Mouse (Mus musculus) heart, embryonic 12.5 days (tissue): ENCODE measurements at regions not wholly inside any gene's neighbourhood (a gene's known extent, or its start where the extent isn't known, plus 50 kb on each side); places are given as distances from the start of the nearest gene placed in this dataset.
"Not testable (repeated sequence)": the region's sequence is repeated elsewhere in the genome, so short reads cannot be mapped to it uniquely, and the experiment has no call there.

Experiments used
- ATAC-seq: fragments of 200-750 bp; cut with Nextera tagmentation; 2 replicates; pipeline ENCODE4 v1.8.0; 2017; ENCODE audit warnings: moderate TSS enrichment, moderate library complexity; ENCODE audit not compliant: insufficient number of reproducible peaks, low FRiP score
- H3K27ac ChIP-seq: fragments of 300-500 bp; sonication (generic); 2 replicates; pipeline ENCODE4 v1.5.1; 2016; ENCODE audit warnings: mild to moderate bottlenecking, moderate library complexity; ENCODE audit not compliant: poor library complexity, severe bottlenecking
- H3K27me3 ChIP-seq: fragments of 300-500 bp; sonication (generic); replicated peaks from 2 replicates; pipeline ENCODE4 v1.6.1; 2016; ENCODE audit warnings: mild to moderate bottlenecking, moderate library complexity
- H3K36me3 ChIP-seq: fragments of 300-500 bp; sonication (generic); 2 replicates; pipeline ENCODE4 v1.6.1; 2016; ENCODE audit warnings: mild to moderate bottlenecking, moderate library complexity
- H3K4me1 ChIP-seq: fragments of 300-500 bp; sonication (generic); replicated peaks from 2 replicates; pipeline ENCODE4 v1.6.1; 2016; ENCODE audit warnings: mild to moderate bottlenecking
- H3K4me2 ChIP-seq: fragments of 300-500 bp; sonication (generic); 2 replicates; pipeline ENCODE4 v1.6.1; 2016; ENCODE audit warnings: mild to moderate bottlenecking, moderate library complexity
- H3K4me3 ChIP-seq: fragments of 300-500 bp; sonication (generic); 2 replicates; pipeline ENCODE4 v1.5.1; 2016; ENCODE audit warnings: mild to moderate bottlenecking
- H3K9ac ChIP-seq: fragments of 300-500 bp; sonication (generic); 2 replicates; pipeline ENCODE4 v1.6.1; 2016; ENCODE audit warnings: mild to moderate bottlenecking, moderate library complexity
- H3K9me3 ChIP-seq: fragments of 300-500 bp; sonication (generic); replicated peaks from 2 replicates; pipeline ENCODE4 v1.6.1; 2016; ENCODE audit warnings: mild to moderate bottlenecking, moderate library complexity
- WGBS: fragments of 180-500 bp; shearing (Covaris S2); methylation state at CpG from one replicate; pipeline ENCODE4 v1.1.7; 2016; 5-methylcytosine and 5-hydroxymethylcytosine counted together

GRCm38 (mm10) chr4:122455100-122455499, 234.0 kb upstream of the 9530002B09Rik start:
- H3K9me3 ChIP-seq, H3K4me3 ChIP-seq, H3K4me1 ChIP-seq, H3K9ac ChIP-seq, H3K27me3 ChIP-seq, H3K36me3 ChIP-seq, H3K27ac ChIP-seq, H3K4me2 ChIP-seq: not testable (repeated sequence)
- ATAC-seq, result peak; percentile 98
- WGBS, result no CpG with 5 or more reads among the region's 21 CpGs
